In the genomic region with DNA sequence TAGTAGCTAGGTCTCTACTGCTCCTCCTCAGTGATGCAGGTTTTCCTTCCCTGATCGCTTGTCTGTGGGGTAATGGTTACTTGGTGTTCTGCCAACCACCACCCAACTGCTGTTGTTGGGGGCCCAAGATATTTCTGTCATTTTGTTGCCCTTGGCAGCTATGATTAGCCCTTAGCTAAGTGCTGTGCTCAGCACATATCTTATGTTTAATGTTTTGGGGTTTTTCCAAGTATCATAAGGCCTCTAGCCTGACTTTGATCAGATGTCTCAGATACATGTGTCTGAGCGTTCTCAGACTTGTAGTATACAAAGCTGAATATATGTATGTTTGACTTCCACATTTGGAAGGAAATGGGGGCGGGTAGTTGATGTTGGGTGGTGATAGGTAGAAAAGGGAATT, we compare ENCODE assay signal across 23 mouse cellular contexts. TPM values are rescaled to one million over a fixed set of nuclear protein-coding genes. Genes with fewer than 3 reads are reported as not detected.
A peak's percentile ranks its signal among the peaks of the same experiment; 100 is the strongest.
DNase-seq lines count a peak whose midpoint lies in the region; ATAC-seq and TF ChIP-seq lines count a peak whose summit lies in the region.
"Had no signal": no experiment of that assay in that cellular context is flagged by ENCODE, and none has a peak within 500 bp of the region (broad histone marks: within the 10 kb centered on the region; RNA-seq: fewer than 3 reads in every experiment).

No protein-coding gene starts in this region.

- no peak for TF ChIP-seq CTCF in layer of hippocampus, adult 2 months (conservative IDR thresholded peaks at IDR 0.05)
- no peak for TF ChIP-seq CTCF in MEL (IDR thresholded peaks at IDR 0.05 in 2 of 3, conservative IDR thresholded peaks at IDR 0.05 in 1 of 3; ENCODE audit: control insufficient read depth in 1 of 3, insufficient read depth in 1 of 3, low read depth in 2 of 3, low read length in 3 of 3, poor library complexity in 1 of 3, severe bottlenecking in 1 of 3)

- peak overlapping the region; percentile 51 for H3K27ac ChIP-seq in layer of hippocampus, adult 2 months
- H3K27ac ChIP-seq in MEL (ENCODE audit: control insufficient read depth, low read depth, low read length) = 0 out of 2 replicates have a peak overlapping the region, but pooled peaks have one; percentile 1
- H3K27ac ChIP-seq in midbrain, embryonic 13.5 days = no peak overlapping the region
- no peak overlapping the region for H3K27ac ChIP-seq in forebrain, embryonic 13.5 days
- H3K27ac ChIP-seq: hindbrain, postnatal 0 days; kidney, postnatal 0 days had no signal

- intact Hi-C loops in heart, postnatal 14 days (cut with DNase I) = no loop called here

- H3K9ac ChIP-seq in MEL (ENCODE audit: control insufficient read depth, low read depth, low read length, poor library complexity, severe bottlenecking) = no peak overlapping the region
- no peak overlapping the region for H3K9ac ChIP-seq in midbrain, embryonic 13.5 days (replicated peaks)
- no peak overlapping the region for H3K9ac ChIP-seq in forebrain, embryonic 13.5 days

- TF ChIP-seq POLR2A in MEL (IDR thresholded peaks at IDR 0.05; ENCODE audit: control insufficient read depth in 1 of 2, insufficient read depth in 1 of 2, low read depth in 1 of 2, low read length in 2 of 2, poor library complexity in 1 of 2) = no peak

- TF ChIP-seq EP300 in MEL (IDR thresholded peaks at IDR 0.05; ENCODE audit: low read depth in 1 of 2, low read length in 2 of 2) = peak in 1 of 2 experiments; percentile 57; a peak in 3 of 4 replicates

- H3K27me3 ChIP-seq in MEL (ENCODE audit: control insufficient read depth in 1 of 2, insufficient read depth in 2 of 2, low read length in 2 of 2) = no peaks in the 10 kb centered on the region
- no peaks in the 10 kb centered on the region for H3K27me3 ChIP-seq in midbrain, embryonic 13.5 days
- no peaks in the 10 kb centered on the region for H3K27me3 ChIP-seq in forebrain, embryonic 13.5 days

- ATAC-seq in megakaryocyte progenitor cell, adult 5-6 weeks (replicated peaks; ENCODE audit: poor library complexity) = peak; percentile 93
- ATAC-seq in midbrain, embryonic 13.5 days = no peak
- no peak for ATAC-seq in forebrain, embryonic 13.5 days
- ATAC-seq: activated CD4-positive, CD25-positive, alpha-beta regulatory T cell, adult 4 months; hindbrain, postnatal 0 days had no signal

- no peaks in the 10 kb centered on the region for H3K9me3 ChIP-seq in MEL (replicated peaks; ENCODE audit: insufficient read depth, low read length)
- H3K9me3 ChIP-seq in midbrain, embryonic 13.5 days = no peaks in the 10 kb centered on the region
- no peaks in the 10 kb centered on the region for H3K9me3 ChIP-seq in forebrain, embryonic 13.5 days (replicated peaks)

- peaks cover 21 to 22% of the 10 kb centered on the region in 2 experiments for H3K36me3 ChIP-seq in MEL (ENCODE audit: control insufficient read depth in 1 of 2, insufficient read depth in 2 of 2, low read length in 2 of 2)
- H3K36me3 ChIP-seq in midbrain, embryonic 13.5 days = peaks cover 54% of the 10 kb centered on the region
- H3K36me3 ChIP-seq in forebrain, embryonic 13.5 days (ENCODE audit: poor library complexity, severe bottlenecking) = peaks cover 66% of the 10 kb centered on the region

- peaks cover 5 to 15% of the 10 kb centered on the region in 2 experiments for H3K4me1 ChIP-seq in MEL (ENCODE audit: control insufficient read depth in 1 of 2, insufficient read depth in 2 of 2, low read length in 2 of 2)
- no peaks in the 10 kb centered on the region for H3K4me1 ChIP-seq in midbrain, embryonic 13.5 days (replicated peaks)
- H3K4me1 ChIP-seq in forebrain, embryonic 13.5 days = no peaks in the 10 kb centered on the region

- no peak for TF ChIP-seq RAD21 in MEL (IDR thresholded peaks at IDR 0.05; ENCODE audit: low read depth, low read length)

- peak; percentile 46 for DNase-seq in heart, adult 11 months
- no peak for DNase-seq in heart, postnatal 14 days
- DNase-seq in layer of hippocampus, adult 2 months (ENCODE audit: low spot score in 2 of 2) = no peak
- no peak for DNase-seq in layer of hippocampus, adult 9-10 months (ENCODE audit: low spot score)
- DNase-seq in MEL (ENCODE audit: low read depth, low spot score) = peak; percentile 87
- DNase-seq: adrenal gland, postnatal 10 days; cerebellum, postnatal 10 days; heart, postnatal 4 days; kidney, adult 11 months; left cerebral cortex, postnatal 4 days; liver; lung, adult 18-20 months; lung, postnatal 36 days; retina, postnatal 1 day; right cerebral cortex, postnatal 4 days; thymus, postnatal 25 days had no signal

- H3K4me3 ChIP-seq in layer of hippocampus, adult 2 months = no peak overlapping the region
- H3K4me3 ChIP-seq in MEL (ENCODE audit: control insufficient read depth in 1 of 2, insufficient read depth in 1 of 2, low read depth in 2 of 2, low read length in 2 of 2) = no peak overlapping the region
- no peak overlapping the region for H3K4me3 ChIP-seq in midbrain, embryonic 13.5 days (replicated peaks)
- H3K4me3 ChIP-seq in forebrain, embryonic 13.5 days = no peak overlapping the region

- no peak overlapping the region for H3K4me2 ChIP-seq in midbrain, embryonic 13.5 days (replicated peaks)
- H3K4me2 ChIP-seq in forebrain, embryonic 13.5 days = no peak overlapping the region
- H3K4me2 ChIP-seq: midbrain, embryonic 11.5 days had no signal

- no peaks in the 10 kb centered on the region for H3K79me2 ChIP-seq in MEL (ENCODE audit: control insufficient read depth, insufficient read depth, low read length, poor library complexity)

- WGBS in midbrain, embryonic 13.5 days = 94% methylated on average over 3 of the region's 3 CpGs
- 87% methylated on average over 3 of the region's 3 CpGs for WGBS in forebrain, embryonic 13.5 days

TF ChIP-seq in MEL, 35 proteins besides CTCF, POLR2A, EP300 and RAD21 (continues in another document):
- TF ChIP-seq RCOR1 (IDR thresholded peaks at IDR 0.05; ENCODE audit: low read depth, low read length) (no peak; the same call in none of the 2 replicates), ETS1 (IDR thresholded peaks at IDR 0.05; ENCODE audit: low read depth, low read length) (peak; percentile 92), MYC (IDR thresholded peaks at IDR 0.05; ENCODE audit: low read depth, low read length) (no peak), HCFC1 (IDR thresholded peaks at IDR 0.05; ENCODE audit: low read depth, low read length) (0 out of 2 replicates have a peak, but pooled peaks have one; percentile 21), BHLHE40 (IDR thresholded peaks at IDR 0.05; ENCODE audit: borderline replicate concordance, low read depth, low read length) (no peak), MEF2A (IDR thresholded peaks at IDR 0.05; ENCODE audit: extremely low read depth, insufficient replicate concordance, low read depth, low read length, poor library complexity, severe bottlenecking) (no peak), MXI1 (IDR thresholded peaks at IDR 0.05; ENCODE audit: low read depth, low read length) (peak; percentile 62; the same call in 1 of the 2 replicates), ZMIZ1 (IDR thresholded peaks at IDR 0.05; ENCODE audit: low read depth, low read length) (no peak), MYB (IDR thresholded peaks at IDR 0.05; ENCODE audit: low read depth, low read length) (0 out of 2 replicates have a peak, but pooled peaks have one; percentile 11), E2F4 (IDR thresholded peaks at IDR 0.05; ENCODE audit: borderline replicate concordance, low read depth, low read length) (no peak), NRF1 (IDR thresholded peaks at IDR 0.05; ENCODE audit: insufficient read depth, low read depth, low read length, poor library complexity, severe bottlenecking) (no peak), ELF1 (IDR thresholded peaks at IDR 0.05; ENCODE audit: low read depth, low read length) (no peak), GATA1 (IDR thresholded peaks at IDR 0.05; ENCODE audit: low read depth, low read length) (peak; percentile 31), POLR2AphosphoS5 (IDR thresholded peaks at IDR 0.05; ENCODE audit: borderline replicate concordance, low read depth, low read length) (no peak), TCF12 (IDR thresholded peaks at IDR 0.05; ENCODE audit: low read depth, low read length) (0 out of 2 replicates have a peak, but pooled peaks have one; percentile 21), ZKSCAN1 (IDR thresholded peaks at IDR 0.05; ENCODE audit: low read depth, low read length) (no peak), MAX (IDR thresholded peaks at IDR 0.05; ENCODE audit: low read length) (no peak), USF2 (IDR thresholded peaks at IDR 0.05; ENCODE audit: borderline replicate concordance in 1 of 2, insufficient read depth in 1 of 2, low read depth in 1 of 2, low read length in 2 of 2) (no peak), CHD1 (IDR thresholded peaks at IDR 0.05; ENCODE audit: low read depth, low read length) (no peak), SMC3 (IDR thresholded peaks at IDR 0.05; ENCODE audit: low read depth, low read length) (no peak), NELFE (IDR thresholded peaks at IDR 0.05; ENCODE audit: low read depth, low read length) (no peak; the same call in 1 of the 2 replicates), ZC3H11A (IDR thresholded peaks at IDR 0.05; ENCODE audit: low read depth, low read length) (no peak), CHD2 (IDR thresholded peaks at IDR 0.05; ENCODE audit: low read length) (no peak)

RNA-seq across cellular contexts. Expression of gene Pigp, which starts 39.6 kb away (rescaled TPM):
- 10 to 100 TPM; 70.4 to 74.2 TPM for total RNA-seq in heart, postnatal 14 days (2021)
- total RNA-seq in layer of hippocampus, adult 2 months (2021) = 10 to 100 TPM; 39.8 to 42.8 TPM
- 27.1 and 33.9 TPM in 2 replicates for total RNA-seq in MEL (2012; rRNA removed)
- polyA plus RNA-seq in MEL (2012; ENCODE audit: insufficient read depth in 1 of 2, insufficient read length in 2 of 2, low read depth in 1 of 2, low replicate concordance in 2 of 2, missing spikeins in 1 of 2) = 10 to 100 TPM in 1 of 2 experiments, not detected in 1; 47.3 TPM
- 32.7 and 51.4 TPM in 2 replicates for total RNA-seq in megakaryocyte progenitor cell, adult 5-6 weeks (2015)
- 9.1 and 18.1 TPM in 2 replicates for total RNA-seq in megakaryocyte progenitor cell, adult 5-6 weeks (2017)
- 134 and 157 TPM in 2 replicates for polyA plus RNA-seq in midbrain, embryonic 13.5 days (2015; fragmentation: Nextera tagmentation; extraction: Ambion mirVana)
- 120 and 126 TPM in 2 replicates for polyA plus RNA-seq in forebrain, embryonic 13.5 days (2015; fragmentation: Nextera tagmentation; extraction: Ambion mirVana)

RNA-seq across cellular contexts. Expression of gene Ttc3, which starts 40.9 kb away (rescaled TPM):
- total RNA-seq in heart, postnatal 14 days (2021) = 10 to 100 TPM; 78.3 to 88.3 TPM
- total RNA-seq in layer of hippocampus, adult 2 months (2021) = 100 to 1,000 TPM; 794 to 837 TPM
- 47.5 and 56.9 TPM in 2 replicates for total RNA-seq in MEL (2012; rRNA removed)
- 100 to 1,000 TPM in 1 of 2 experiments, 10 to 100 TPM in 1; 46.4 to 352 TPM for polyA plus RNA-seq in MEL (2012; ENCODE audit: insufficient read depth in 1 of 2, insufficient read length in 2 of 2, low read depth in 1 of 2, low replicate concordance in 2 of 2, missing spikeins in 1 of 2)
- total RNA-seq in megakaryocyte progenitor cell, adult 5-6 weeks (2015) = 42.6 and 55.9 TPM in 2 replicates
- 113 and 168 TPM in 2 replicates for total RNA-seq in megakaryocyte progenitor cell, adult 5-6 weeks (2017)
- polyA plus RNA-seq in midbrain, embryonic 13.5 days (2015; fragmentation: Nextera tagmentation; extraction: Ambion mirVana) = 803 and 871 TPM in 2 replicates
- 644 and 681 TPM in 2 replicates for polyA plus RNA-seq in forebrain, embryonic 13.5 days (2015; fragmentation: Nextera tagmentation; extraction: Ambion mirVana)

Comparison
In these comparisons a context has a peak if more than half of its experiments do, and no peak if none do; other contexts are left out.
1. DNase-seq: peak in heart, adult 11 months (single experiment) and MEL (single experiment); none in heart, postnatal 14 days (0 of 2), layer of hippocampus, adult 2 months (0 of 2) and layer of hippocampus, adult 9-10 months (single experiment).
2. H3K27ac ChIP-seq: peak in layer of hippocampus, adult 2 months (single experiment) and MEL (single experiment); none in midbrain, embryonic 13.5 days (single experiment) and forebrain, embryonic 13.5 days (single experiment).
3. RNA of gene Ttc3, which starts 40.9 kb away (total RNA-seq): 794 to 837 TPM in layer of hippocampus, adult 2 months; 42.6 to 168 TPM in megakaryocyte progenitor cell, adult 5-6 weeks, 78.3 to 88.3 TPM in heart, postnatal 14 days and 47.5 to 56.9 TPM in MEL; every median in the first group is over 4 times any median in the second.